Mouse (Mus musculus): ENCODE results near the gene Cdhr2. TPM values are rescaled to one million over a fixed set of nuclear protein-coding genes. Genes with fewer than 3 reads are reported as not detected.

The Cdhr2 gene
- polyA plus RNA-seq, 1 experiment = 0.01 TPM

DNA sequence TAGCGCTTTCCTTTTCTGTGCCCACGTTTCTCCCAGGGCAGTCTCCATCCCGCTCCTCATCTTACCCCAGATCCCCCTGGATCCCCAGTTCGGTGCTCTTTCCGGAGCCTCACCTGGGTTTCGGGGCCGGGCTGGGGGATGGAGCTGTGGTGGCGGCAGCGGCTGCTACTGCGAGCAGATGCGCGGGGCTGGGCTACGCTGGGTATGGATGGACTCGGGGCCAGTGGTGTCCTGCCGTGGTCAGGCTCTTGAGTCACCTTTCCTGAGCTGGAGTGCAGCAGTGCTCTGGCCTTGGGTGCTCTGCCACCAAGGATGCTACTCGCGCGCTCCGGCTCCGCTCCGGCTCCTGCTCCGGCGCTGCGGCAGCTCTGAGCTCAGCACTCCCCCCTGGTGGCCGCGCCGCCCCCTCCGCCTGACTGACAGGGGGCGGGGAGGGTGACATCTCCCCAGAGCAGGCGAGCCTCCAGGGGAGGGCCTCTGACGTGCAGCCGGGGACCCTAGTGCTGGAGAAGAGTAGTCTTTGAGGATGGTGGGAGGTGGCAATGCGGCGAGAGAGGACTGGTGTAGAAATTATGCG lies 65.0 kb downstream of the Cdhr2 start, which contains the start of gene Sncb:
TSS of gene Sncb (minus strand) at position 404 of the 577 bp plus-strand sequence.
- TF ChIP-seq CTCF (IDR thresholded peaks at IDR 0.05; ENCODE audit: control insufficient read depth, insufficient read depth, insufficient read length) = peak; percentile 11
- TF ChIP-seq CEBPB (IDR thresholded peaks at IDR 0.05; ENCODE audit: low read depth) = no peak
- Histone ChIP-seq H3K79me3 (ENCODE audit: low read depth) (no peaks in the 10 kb centered on the region), H3K27me3 (ENCODE audit: control insufficient read depth, insufficient read depth, insufficient read length) (peaks cover 64% of the 10 kb centered on the region), H3ac (ENCODE audit: control insufficient read depth, insufficient read length, low read depth) (no peak within 1 kb of the TSS), H3K4me3 (ENCODE audit: insufficient read depth, poor library complexity, severe bottlenecking) (no peak within 1 kb of the TSS), H3K79me2 (ENCODE audit: control insufficient read depth, insufficient read depth) (no peaks in the 10 kb centered on the region), H3K36me3 (ENCODE audit: control insufficient read depth, insufficient read depth) (no peaks in the 10 kb centered on the region)

DNA sequence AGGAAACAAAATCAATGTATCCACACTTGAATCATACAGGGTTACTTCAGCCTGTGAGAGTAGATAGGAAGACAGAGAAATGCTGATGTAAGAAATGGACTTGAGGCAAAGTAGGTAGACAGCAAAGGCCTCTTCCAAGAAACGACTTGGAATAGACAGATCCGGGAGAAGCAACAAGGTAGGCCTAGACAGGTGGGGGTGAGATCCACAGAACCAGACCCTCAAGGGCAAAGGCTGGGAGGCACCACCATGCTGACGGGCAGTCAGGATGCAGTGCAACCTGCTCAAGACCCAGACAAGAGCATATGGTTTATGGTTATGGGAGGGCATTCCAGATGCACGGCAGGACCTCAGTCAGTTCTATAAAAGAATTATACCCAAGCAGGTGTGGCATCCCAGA lies 65.8 kb downstream of the Cdhr2 start:
- no peaks in the 10 kb centered on the region for H3K79me3 ChIP-seq (ENCODE audit: low read depth)
- no peaks in the 10 kb centered on the region for H3K36me3 ChIP-seq (ENCODE audit: control insufficient read depth, insufficient read depth)
- H3K4me3 ChIP-seq (ENCODE audit: insufficient read depth, poor library complexity, severe bottlenecking) = no peak overlapping the region
- no peak overlapping the region for H3ac ChIP-seq (ENCODE audit: control insufficient read depth, insufficient read length, low read depth)
- H3K27me3 ChIP-seq (ENCODE audit: control insufficient read depth, insufficient read depth, insufficient read length) = peaks cover 57% of the 10 kb centered on the region
- no peaks in the 10 kb centered on the region for H3K79me2 ChIP-seq (ENCODE audit: control insufficient read depth, insufficient read depth)
- TF ChIP-seq CEBPB (IDR thresholded peaks at IDR 0.05; ENCODE audit: low read depth) = no peak

DNA sequence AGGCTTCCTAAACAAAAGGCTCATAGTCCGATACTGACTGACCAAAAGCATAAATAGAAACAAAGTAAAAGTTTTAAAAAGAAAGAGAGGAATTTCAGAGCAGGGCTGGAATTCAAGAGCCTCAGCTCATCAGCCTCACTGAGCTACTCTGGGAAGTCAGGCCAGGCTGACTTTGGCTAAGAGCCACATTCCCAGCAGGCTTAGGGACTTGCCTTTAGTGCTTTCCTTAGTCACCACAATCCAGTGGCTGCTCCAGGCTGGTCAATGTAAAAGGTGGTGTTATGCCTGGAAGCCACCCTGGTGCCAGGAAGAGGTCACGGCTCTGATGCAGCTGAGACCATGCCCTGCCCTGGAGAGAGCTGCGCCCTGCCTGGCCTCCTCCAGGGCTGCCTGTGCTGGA lies 79.3 kb downstream of the Cdhr2 start:
- Histone ChIP-seq H3K36me3 (ENCODE audit: control insufficient read depth, insufficient read depth) (no peaks in the 10 kb centered on the region), H3ac (ENCODE audit: control insufficient read depth, insufficient read length, low read depth) (no peak overlapping the region), H3K79me2 (ENCODE audit: control insufficient read depth, insufficient read depth) (no peaks in the 10 kb centered on the region), H3K4me3 (ENCODE audit: insufficient read depth, poor library complexity, severe bottlenecking) (no peak overlapping the region), H3K27me3 (ENCODE audit: control insufficient read depth, insufficient read depth, insufficient read length) (peaks cover 29% of the 10 kb centered on the region), H3K79me3 (ENCODE audit: low read depth) (no peaks in the 10 kb centered on the region)
- TF ChIP-seq CEBPB (IDR thresholded peaks at IDR 0.05; ENCODE audit: low read depth) (no peak), MYOD1 (IDR thresholded peaks at IDR 0.05; ENCODE audit: control insufficient read depth, insufficient read length, low read depth) (no peak), CTCF (IDR thresholded peaks at IDR 0.05; ENCODE audit: control insufficient read depth, insufficient read depth, insufficient read length) (no peak), FOSL1 (IDR thresholded peaks at IDR 0.05; ENCODE audit: insufficient read depth, low read length, poor library complexity, severe bottlenecking) (no peak), USF1 (IDR thresholded peaks at IDR 0.05; ENCODE audit: low read depth) (no peak), MYOG (IDR thresholded peaks at IDR 0.05; ENCODE audit: control insufficient read depth, extremely low read depth, insufficient read length) (no peak), MAX (IDR thresholded peaks at IDR 0.05) (no peak)

DNA sequence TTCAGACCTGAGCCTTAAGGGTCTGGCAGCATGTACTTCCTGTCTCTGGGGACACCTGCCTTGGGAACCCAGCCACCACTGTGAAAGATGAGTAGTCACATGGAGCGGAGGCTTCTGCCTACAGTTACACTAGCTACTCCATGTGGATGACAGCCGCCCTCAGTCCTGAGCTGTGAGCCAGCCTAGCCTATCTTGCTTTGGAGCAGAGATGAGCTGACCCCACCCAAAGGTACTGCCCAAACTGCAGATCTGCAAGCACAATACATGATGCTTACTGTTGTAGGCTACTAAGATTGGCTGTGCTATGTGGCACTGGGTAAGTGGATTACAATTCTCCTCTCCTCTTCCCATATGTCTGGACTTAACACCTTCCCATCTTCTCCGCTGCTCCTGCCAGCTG lies 79.8 kb downstream of the Cdhr2 start:
- no peak overlapping the region for H3ac ChIP-seq (ENCODE audit: control insufficient read depth, insufficient read length, low read depth)
- no peaks in the 10 kb centered on the region for H3K36me3 ChIP-seq (ENCODE audit: control insufficient read depth, insufficient read depth)
- no peak overlapping the region for H3K4me3 ChIP-seq (ENCODE audit: insufficient read depth, poor library complexity, severe bottlenecking)
- H3K79me2 ChIP-seq (ENCODE audit: control insufficient read depth, insufficient read depth) = no peaks in the 10 kb centered on the region
- TF ChIP-seq USF1 (IDR thresholded peaks at IDR 0.05; ENCODE audit: low read depth) = no peak
- TF ChIP-seq FOSL1 (IDR thresholded peaks at IDR 0.05; ENCODE audit: insufficient read depth, low read length, poor library complexity, severe bottlenecking) = no peak
- no peak for TF ChIP-seq MAX (IDR thresholded peaks at IDR 0.05)
- no peak for TF ChIP-seq CTCF (IDR thresholded peaks at IDR 0.05; ENCODE audit: control insufficient read depth, insufficient read depth, insufficient read length)
- no peak for TF ChIP-seq CEBPB (IDR thresholded peaks at IDR 0.05; ENCODE audit: low read depth)
- no peak for TF ChIP-seq MYOG (IDR thresholded peaks at IDR 0.05; ENCODE audit: control insufficient read depth, extremely low read depth, insufficient read length)
- no peak for TF ChIP-seq MYOD1 (IDR thresholded peaks at IDR 0.05; ENCODE audit: control insufficient read depth, insufficient read length, low read depth)
- H3K27me3 ChIP-seq (ENCODE audit: control insufficient read depth, insufficient read depth, insufficient read length) = peaks cover 29% of the 10 kb centered on the region
- H3K79me3 ChIP-seq (ENCODE audit: low read depth) = no peaks in the 10 kb centered on the region

DNA sequence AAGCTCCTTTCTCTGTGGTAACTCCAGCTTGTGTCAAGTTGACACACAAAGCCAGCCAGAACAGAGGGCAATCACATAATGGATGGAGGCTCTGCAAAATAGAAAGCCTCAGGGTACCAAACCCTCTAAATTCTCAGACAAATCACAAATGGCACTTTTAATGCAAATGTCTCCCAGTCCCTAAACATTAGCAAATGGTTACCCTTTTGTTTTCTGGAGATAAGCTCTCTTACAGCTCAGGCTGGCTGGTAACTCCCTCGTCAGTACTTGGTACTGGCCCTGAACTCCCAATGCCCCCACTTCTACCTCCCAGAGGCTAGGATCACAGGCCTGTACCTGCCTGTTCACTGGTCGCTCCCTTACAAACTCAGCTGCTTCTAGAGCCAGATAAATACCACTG lies 82.0 kb downstream of the Cdhr2 start:
- Histone ChIP-seq H3ac (ENCODE audit: control insufficient read depth, insufficient read length, low read depth) (no peak overlapping the region), H3K4me3 (ENCODE audit: insufficient read depth, poor library complexity, severe bottlenecking) (no peak overlapping the region), H3K36me3 (ENCODE audit: control insufficient read depth, insufficient read depth) (no peaks in the 10 kb centered on the region), H3K79me2 (ENCODE audit: control insufficient read depth, insufficient read depth) (no peaks in the 10 kb centered on the region), H3K79me3 (ENCODE audit: low read depth) (no peaks in the 10 kb centered on the region), H3K27me3 (ENCODE audit: control insufficient read depth, insufficient read depth, insufficient read length) (peaks cover 29% of the 10 kb centered on the region)
- no peak for TF ChIP-seq MYOG (IDR thresholded peaks at IDR 0.05; ENCODE audit: control insufficient read depth, extremely low read depth, insufficient read length)
- no peak for TF ChIP-seq USF1 (IDR thresholded peaks at IDR 0.05; ENCODE audit: low read depth)
- TF ChIP-seq CTCF (IDR thresholded peaks at IDR 0.05; ENCODE audit: control insufficient read depth, insufficient read depth, insufficient read length) = no peak
- TF ChIP-seq MAX (IDR thresholded peaks at IDR 0.05) = no peak
- TF ChIP-seq FOSL1 (IDR thresholded peaks at IDR 0.05; ENCODE audit: insufficient read depth, low read length, poor library complexity, severe bottlenecking) = no peak
- no peak for TF ChIP-seq CEBPB (IDR thresholded peaks at IDR 0.05; ENCODE audit: low read depth)
- TF ChIP-seq MYOD1 (IDR thresholded peaks at IDR 0.05; ENCODE audit: control insufficient read depth, insufficient read length, low read depth) = no peak

DNA sequence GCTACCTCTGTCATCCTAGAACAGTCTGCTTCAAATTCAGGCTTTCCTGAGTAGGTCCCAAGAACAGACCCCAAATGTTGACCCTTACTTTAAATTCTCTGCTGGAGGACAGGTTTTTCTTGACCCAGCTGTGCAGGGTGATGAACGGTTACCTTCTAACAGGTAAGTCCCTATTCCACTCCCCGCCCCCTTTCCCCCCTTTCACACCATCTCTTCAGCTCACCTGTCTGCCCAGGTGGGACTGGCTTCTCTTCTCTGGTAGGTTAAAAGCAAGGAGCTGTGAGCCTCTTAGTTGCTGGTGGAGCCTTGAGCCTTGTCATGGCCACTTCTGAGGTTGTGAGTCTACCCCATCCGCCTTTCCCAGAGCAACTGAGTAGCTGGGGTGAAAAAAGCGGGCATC lies 82.4 kb downstream of the Cdhr2 start, which contains the start of gene Eif4e1b:
TSS of gene Eif4e1b (plus strand) at position 301 of the 400 bp plus-strand sequence.
- no peaks in the 10 kb centered on the region for H3K36me3 ChIP-seq (ENCODE audit: control insufficient read depth, insufficient read depth)
- TF ChIP-seq FOSL1 (IDR thresholded peaks at IDR 0.05; ENCODE audit: insufficient read depth, low read length, poor library complexity, severe bottlenecking) (no peak), MYOG (IDR thresholded peaks at IDR 0.05; ENCODE audit: control insufficient read depth, extremely low read depth, insufficient read length) (no peak), CTCF (IDR thresholded peaks at IDR 0.05; ENCODE audit: control insufficient read depth, insufficient read depth, insufficient read length) (no peak), CEBPB (IDR thresholded peaks at IDR 0.05; ENCODE audit: low read depth) (no peak), MYOD1 (IDR thresholded peaks at IDR 0.05; ENCODE audit: control insufficient read depth, insufficient read length, low read depth) (no peak), MAX (IDR thresholded peaks at IDR 0.05) (no peak)
- H3K79me3 ChIP-seq (ENCODE audit: low read depth) = no peaks in the 10 kb centered on the region
- H3K4me3 ChIP-seq (ENCODE audit: insufficient read depth, poor library complexity, severe bottlenecking) = no peak within 1 kb of the TSS
- H3K27me3 ChIP-seq (ENCODE audit: control insufficient read depth, insufficient read depth, insufficient read length) = peaks cover 29% of the 10 kb centered on the region
- no peak within 1 kb of the TSS for H3ac ChIP-seq (ENCODE audit: control insufficient read depth, insufficient read length, low read depth)
- no peaks in the 10 kb centered on the region for H3K79me2 ChIP-seq (ENCODE audit: control insufficient read depth, insufficient read depth)

Other genes with a start within 250 kb of the Cdhr2 start
- gene Thoc3, start 232.6 kb upstream of the Cdhr2 start, polyA plus RNA-seq (2012; fragmentation: generic; extraction: Trizol) = 70.8 TPM
- gene Simc1, start 197.7 kb upstream of the Cdhr2 start, polyA plus RNA-seq (2012; fragmentation: generic; extraction: Trizol) = 6.6 TPM
- 62.8 TPM for gene 4833439L19Rik, start 136.0 kb upstream of the Cdhr2 start, polyA plus RNA-seq (2012; fragmentation: generic; extraction: Trizol)
- gene Arl10, start 126.4 kb upstream of the Cdhr2 start, polyA plus RNA-seq (2012; fragmentation: generic; extraction: Trizol) = 24.8 TPM
- gene Nop16, start 111.4 kb upstream of the Cdhr2 start, polyA plus RNA-seq (2012; fragmentation: generic; extraction: Trizol) = 87.4 TPM
- gene Higd2a, start 111.3 kb upstream of the Cdhr2 start, polyA plus RNA-seq (2012; fragmentation: generic; extraction: Trizol) = 144 TPM
- 32.3 TPM for gene Cltb, start 90.1 kb upstream of the Cdhr2 start, polyA plus RNA-seq (2012; fragmentation: generic; extraction: Trizol)
- 33.5 TPM for gene Faf2, start 79.7 kb upstream of the Cdhr2 start, polyA plus RNA-seq (2012; fragmentation: generic; extraction: Trizol)
- 30.0 TPM for gene Rnf44, start 7.6 kb upstream of the Cdhr2 start, polyA plus RNA-seq (2012; fragmentation: generic; extraction: Trizol)
- 0.20 TPM for gene Gprin1, start 48.4 kb downstream of the Cdhr2 start, polyA plus RNA-seq (2012; fragmentation: generic; extraction: Trizol)
- gene Sncb, start 65.1 kb downstream of the Cdhr2 start, polyA plus RNA-seq (2012; fragmentation: generic; extraction: Trizol) = not detected
- gene Eif4e1b, start 82.5 kb downstream of the Cdhr2 start, polyA plus RNA-seq (2012; fragmentation: generic; extraction: Trizol) = not detected
- 26.6 TPM for gene Tspan17, start 87.9 kb downstream of the Cdhr2 start, polyA plus RNA-seq (2012; fragmentation: generic; extraction: Trizol)
- gene Unc5a, start 247.9 kb downstream of the Cdhr2 start, polyA plus RNA-seq (2012; fragmentation: generic; extraction: Trizol) = 0.01 TPM